Comparison of ENCODE assay signal across 10 mouse cellular contexts in the genomic region with DNA sequence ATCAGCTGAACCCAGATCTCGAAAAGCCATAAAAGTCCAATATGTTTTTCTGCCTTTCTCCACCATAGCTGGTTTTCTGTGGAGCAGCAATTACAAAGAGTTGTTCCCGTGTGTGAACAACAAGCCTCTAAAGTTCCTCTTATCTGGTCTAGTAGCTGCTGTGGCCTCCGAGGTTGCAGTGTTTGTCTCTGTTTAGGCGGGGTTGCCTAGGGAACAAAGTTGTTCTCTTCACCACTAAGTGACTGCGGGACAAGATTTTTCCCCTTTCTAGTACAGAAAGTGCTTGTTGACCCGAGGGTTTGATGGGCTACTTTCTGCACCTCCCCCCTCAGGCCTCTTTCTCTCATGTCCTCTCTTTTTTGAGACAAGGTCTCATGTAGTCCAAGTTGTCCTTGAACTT.
DNase-seq lines count a peak whose midpoint lies in the region; ATAC-seq and TF ChIP-seq lines count a peak whose summit lies in the region.
"Had no signal": no experiment of that assay in that cellular context is flagged by ENCODE, and none has a peak within 500 bp of the region (broad histone marks: within the 10 kb centered on the region; RNA-seq: fewer than 3 reads in every experiment).

No protein-coding gene starts in this region.

- H3K36me3 ChIP-seq in liver, embryonic 12.5 days, result 0 out of 2 replicates have a peak, but pooled peaks cover 6% of the 10 kb centered on the region
- 0 out of 2 replicates have a peak, but pooled peaks cover 6% of the 10 kb centered on the region for H3K36me3 ChIP-seq in embryonic facial prominence, embryonic 14.5 days (ENCODE audit: control insufficient read depth, insufficient read depth, low read length)
- H3K36me3 ChIP-seq in intestine, postnatal 0 days (ENCODE audit: control insufficient read depth, insufficient read depth), result no peaks in the 10 kb centered on the region
- peaks cover 11% of the 10 kb centered on the region for H3K36me3 ChIP-seq in small intestine, adult 2 months (ENCODE audit: control insufficient read depth, insufficient read depth, low read length)
- H3K36me3 ChIP-seq in midbrain, embryonic 11.5 days (ENCODE audit: control insufficient read depth, insufficient read depth, low read length), result no peaks in the 10 kb centered on the region
- H3K36me3 ChIP-seq: forebrain, embryonic 15.5 days had no signal

- peak; percentile 9 for DNase-seq in liver
- DNase-seq in embryonic facial prominence, embryonic 14.5 days (ENCODE audit: low spot score), result peak; percentile 10
- DNase-seq in layer of hippocampus, adult 2 months (ENCODE audit: low spot score in 2 of 2), result no peak
- DNase-seq in midbrain, embryonic 11.5 days (ENCODE audit: low spot score, missing footprints), result no peak
- DNase-seq: midbrain, embryonic 14.5 days had no signal

- 24% methylated on average over 6 of the region's 6 CpGs for WGBS in liver, embryonic 12.5 days (ENCODE audit: insufficient replicate concordance)
- 47% methylated on average over 6 of the region's 6 CpGs for WGBS in embryonic facial prominence, embryonic 14.5 days
- 28% methylated on average over 6 of the region's 6 CpGs for WGBS in intestine, postnatal 0 days
- 17% methylated on average over 6 of the region's 6 CpGs for WGBS in small intestine, adult 2 months
- 51% methylated on average over 6 of the region's 6 CpGs for WGBS in midbrain, embryonic 11.5 days

- peaks cover 18% of the 10 kb centered on the region for H3K4me1 ChIP-seq in liver, embryonic 12.5 days
- H3K4me1 ChIP-seq in embryonic facial prominence, embryonic 14.5 days (ENCODE audit: control insufficient read depth, insufficient read depth, low read length), result 0 out of 2 replicates have a peak, but pooled peaks cover 3% of the 10 kb centered on the region
- 0 out of 2 replicates have a peak, but pooled peaks cover 3% of the 10 kb centered on the region for H3K4me1 ChIP-seq in intestine, postnatal 0 days (replicated peaks; ENCODE audit: control insufficient read depth, insufficient read depth, low read length)
- H3K4me1 ChIP-seq in small intestine, adult 2 months (ENCODE audit: control insufficient read depth, insufficient read depth, insufficient read length, low read length), result peaks cover 14% of the 10 kb centered on the region; the same call in 1 of the 2 replicates
- H3K4me1 ChIP-seq in midbrain, embryonic 11.5 days (ENCODE audit: control insufficient read depth, insufficient read depth, low read length), result peaks cover 9% of the 10 kb centered on the region; the same call in 1 of the 2 replicates

- H3K9me3 ChIP-seq in liver, embryonic 12.5 days (replicated peaks), result no peaks in the 10 kb centered on the region
- H3K9me3 ChIP-seq in embryonic facial prominence, embryonic 14.5 days (ENCODE audit: control insufficient read depth, low read length), result no peaks in the 10 kb centered on the region
- H3K9me3 ChIP-seq in intestine, postnatal 0 days (ENCODE audit: control insufficient read depth), result no peaks in the 10 kb centered on the region
- H3K9me3 ChIP-seq in midbrain, embryonic 11.5 days (ENCODE audit: control insufficient read depth, low read length), result no peaks in the 10 kb centered on the region
- H3K9me3 ChIP-seq: forebrain, embryonic 15.5 days had no signal

- H3K27me3 ChIP-seq in liver, embryonic 12.5 days (replicated peaks), result peaks cover 33% of the 10 kb centered on the region; the same call in 1 of the 2 replicates
- peaks cover 15% of the 10 kb centered on the region; the same call in 1 of the 2 replicates for H3K27me3 ChIP-seq in embryonic facial prominence, embryonic 14.5 days (replicated peaks; ENCODE audit: control insufficient read depth, insufficient read depth, low read length)
- 0 out of 2 replicates have a peak, but pooled peaks cover 3% of the 10 kb centered on the region for H3K27me3 ChIP-seq in intestine, postnatal 0 days (replicated peaks; ENCODE audit: control insufficient read depth, insufficient read depth, low read length)
- no peaks in the 10 kb centered on the region for H3K27me3 ChIP-seq in small intestine, adult 2 months (ENCODE audit: control insufficient read depth, insufficient read depth, low read length)
- H3K27me3 ChIP-seq in midbrain, embryonic 11.5 days (ENCODE audit: control insufficient read depth, insufficient read depth, low read length), result peaks cover 22% of the 10 kb centered on the region
- H3K27me3 ChIP-seq: forebrain, embryonic 15.5 days had no signal

- ATAC-seq in liver, embryonic 12.5 days, result no peak
- no peak for ATAC-seq in embryonic facial prominence, embryonic 14.5 days (ENCODE audit: low read depth)
- peak; percentile 61 for ATAC-seq in intestine, postnatal 0 days
- no peak for ATAC-seq in frontal cortex, adult (ENCODE audit: low TSS enrichment)
- ATAC-seq in midbrain, embryonic 11.5 days (ENCODE audit: low FRiP score), result no peak
- ATAC-seq: forebrain, embryonic 15.5 days had no signal

- TF ChIP-seq CTCF in intestine, postnatal 0 days (IDR thresholded peaks at IDR 0.05; ENCODE audit: low read depth), result no peak
- TF ChIP-seq CTCF in small intestine, adult 2 months (IDR thresholded peaks at IDR 0.05; ENCODE audit: extremely low read depth, insufficient read length, insufficient replicate concordance, low read depth, low read length), result no peak
- no peak for TF ChIP-seq CTCF in layer of hippocampus, adult 2 months (conservative IDR thresholded peaks at IDR 0.05)

- no peak overlapping the region for H3K9ac ChIP-seq in liver, embryonic 12.5 days
- no peak overlapping the region for H3K9ac ChIP-seq in embryonic facial prominence, embryonic 14.5 days (ENCODE audit: low read depth, low read length)
- H3K9ac ChIP-seq in intestine, postnatal 0 days (ENCODE audit: low read depth, low read length), result no peak overlapping the region
- H3K9ac ChIP-seq in midbrain, embryonic 11.5 days (ENCODE audit: low read length), result no peak overlapping the region
- H3K9ac ChIP-seq: forebrain, embryonic 15.5 days had no signal

- H3K4me2 ChIP-seq in liver, embryonic 12.5 days, result no peak overlapping the region
- H3K4me2 ChIP-seq in embryonic facial prominence, embryonic 14.5 days (ENCODE audit: low read depth, low read length), result no peak overlapping the region
- no peak overlapping the region for H3K4me2 ChIP-seq in intestine, postnatal 0 days (replicated peaks; ENCODE audit: low read depth)
- no peak overlapping the region for H3K4me2 ChIP-seq in midbrain, embryonic 11.5 days
- H3K4me2 ChIP-seq: forebrain, embryonic 15.5 days had no signal

- no peak overlapping the region for H3K4me3 ChIP-seq in liver, embryonic 12.5 days
- H3K4me3 ChIP-seq in embryonic facial prominence, embryonic 14.5 days (ENCODE audit: low read depth, low read length), result no peak overlapping the region
- H3K4me3 ChIP-seq in intestine, postnatal 0 days (ENCODE audit: low read depth, low read length), result no peak overlapping the region
- no peak overlapping the region for H3K4me3 ChIP-seq in small intestine, adult 2 months (ENCODE audit: low read depth, low read length)
- H3K4me3 ChIP-seq in layer of hippocampus, adult 2 months, result no peak overlapping the region
- no peak overlapping the region for H3K4me3 ChIP-seq in midbrain, embryonic 11.5 days (ENCODE audit: low read depth, low read length)
- H3K4me3 ChIP-seq: forebrain, embryonic 15.5 days had no signal

- no peak overlapping the region for H3K27ac ChIP-seq in liver, embryonic 12.5 days
- H3K27ac ChIP-seq in embryonic facial prominence, embryonic 14.5 days (replicated peaks; ENCODE audit: low read depth, low read length), result no peak overlapping the region
- peak overlapping the region; percentile 50; the same call in 1 of the 2 replicates for H3K27ac ChIP-seq in intestine, postnatal 0 days (ENCODE audit: low read depth, low read length)
- H3K27ac ChIP-seq in small intestine, adult 2 months (ENCODE audit: insufficient read depth, low read depth, low read length), result peak overlapping the region; percentile 86
- H3K27ac ChIP-seq in layer of hippocampus, adult 2 months, result no peak overlapping the region
- no peak overlapping the region for H3K27ac ChIP-seq in midbrain, embryonic 11.5 days (ENCODE audit: low read depth, low read length)
- H3K27ac ChIP-seq: forebrain, embryonic 15.5 days had no signal

- TF ChIP-seq POLR2A in small intestine, adult 2 months (IDR thresholded peaks at IDR 0.05; ENCODE audit: low read depth, low read length), result no peak

Comparison
In these comparisons a context has a peak if more than half of its experiments do, and no peak if none do; other contexts are left out.
1. DNase-seq: peak in liver (single experiment) and embryonic facial prominence, embryonic 14.5 days (single experiment); none in layer of hippocampus, adult 2 months (0 of 2) and midbrain, embryonic 11.5 days (single experiment).
2. H3K27ac ChIP-seq: peak in intestine, postnatal 0 days (single experiment) and small intestine, adult 2 months (single experiment); none in liver, embryonic 12.5 days (single experiment), embryonic facial prominence, embryonic 14.5 days (single experiment), layer of hippocampus, adult 2 months (single experiment) and midbrain, embryonic 11.5 days (single experiment).